Mouse (Mus musculus) embryonic fibroblast, embryonic 13.5 days (primary cell): Measurements from ENCODE around the gene Nexn.

Experiments used
- CTCF ChIP-seq: IDR thresholded peaks from 2 replicates; pipeline ENCODE4 v1.5.1; 2011; ENCODE audit warnings: mild to moderate bottlenecking, control low read depth, low read length, moderate library complexity, borderline replicate concordance; ENCODE audit not compliant: insufficient read depth
- POLR2A ChIP-seq: IDR thresholded peaks from 2 replicates; pipeline ENCODE4 v1.6.1; 2011; ENCODE audit warnings: low read depth, mild to moderate bottlenecking, control low read depth, low read length, moderate library complexity

DNA sequence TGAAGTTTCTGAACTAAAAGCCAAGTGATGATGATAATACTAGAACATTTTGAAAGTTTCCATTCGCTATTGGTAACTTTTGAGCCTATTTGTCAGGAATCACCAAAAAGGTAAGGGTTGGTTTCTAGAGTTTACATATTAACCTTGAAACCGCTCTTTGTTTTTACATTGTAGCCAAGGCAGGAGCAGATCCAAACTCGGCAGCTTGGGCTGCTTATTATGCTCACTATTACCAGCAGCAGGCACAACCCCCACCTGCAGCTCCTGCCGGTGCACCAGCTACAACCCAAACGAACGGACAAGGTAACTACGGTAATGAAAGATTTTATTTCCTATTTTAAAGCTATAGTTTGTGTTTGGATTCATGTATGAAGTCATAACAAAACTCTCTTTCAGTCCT is 40.2 kb downstream of the Nexn start:
- TF ChIP-seq CTCF (no peak), POLR2A (no peak)
